Mouse (Mus musculus) heart, adult 2 months (tissue): ENCODE data around the gene Il1rapl2. TPM values are rescaled to one million over a fixed set of nuclear protein-coding genes. Genes with fewer than 3 reads are reported as not detected.

Experiments used
- DNase-seq, 2 experiments: peaks; one replicate each; pipeline ENCODE4 v3.0.0; 2021
- H3K27ac ChIP-seq: fragments of 200-600 bp; 2 replicates; pipeline ENCODE4 v1.8.1; 2022
- H3K27me3 ChIP-seq: fragments of 200-500 bp; 2 replicates; pipeline ENCODE4 v1.6.1; 2012; ENCODE audit warnings: mild to moderate bottlenecking, low read length, inconsistent platforms, mixed read lengths; ENCODE audit not compliant: control insufficient read depth, insufficient read depth
- H3K36me3 ChIP-seq: fragments of 200-500 bp; 2 replicates; pipeline ENCODE4 v1.6.1; 2012; ENCODE audit warnings: low read length, inconsistent platforms; ENCODE audit not compliant: control insufficient read depth, insufficient read depth
- H3K4me1 ChIP-seq: fragments of 200-500 bp; 2 replicates; pipeline ENCODE4 v1.6.1; 2011; ENCODE audit warnings: low read length; ENCODE audit not compliant: control insufficient read depth, insufficient read depth
- H3K4me3 ChIP-seq: fragments of 200-600 bp; 2 replicates; pipeline ENCODE4 v1.8.1; 2022
- H3K79me2 ChIP-seq: fragments of 200-500 bp; replicated peaks from 2 replicates; pipeline ENCODE4 v1.6.1; 2012; ENCODE audit warnings: mild to moderate bottlenecking, inconsistent platforms, low read length, moderate library complexity, mixed read lengths; ENCODE audit not compliant: control insufficient read depth, insufficient read depth
- H3K9ac ChIP-seq: fragments of 200-500 bp; 2 replicates; pipeline ENCODE4 v1.6.1; 2012; ENCODE audit warnings: low read depth, mild to moderate bottlenecking, control low read depth, inconsistent platforms, low read length, mixed read lengths
- CTCF ChIP-seq: fragments of 200-600 bp; IDR thresholded peaks from 2 replicates; pipeline ENCODE4 v1.8.1; 2022; ENCODE audit warnings: antibody characterized with exemption, mild to moderate bottlenecking, moderate library complexity
- EP300 ChIP-seq: fragments of 200-500 bp; IDR thresholded peaks from 2 replicates; pipeline ENCODE4 v1.6.1; 2011; ENCODE audit warnings: low read depth, low read length, control low read depth; ENCODE audit not compliant: insufficient read depth
- POLR2A ChIP-seq: fragments of 200-500 bp; IDR thresholded peaks from 2 replicates; pipeline ENCODE4 v1.6.1; 2011; ENCODE audit warnings: mild to moderate bottlenecking, low read depth, low read length, control low read depth; ENCODE audit not compliant: insufficient read depth
- WGBS: fragments of 180-500 bp; shearing (Covaris S2); methylation state at CpG from one replicate; pipeline ENCODE4 v1.1.7; 2018; 5-methylcytosine and 5-hydroxymethylcytosine counted together
- intact Hi-C: fragments of 180-260 bp; cut with DNase I; formaldehyde crosslinking; loops from one replicate; pipeline ENCODE4 v1.15.1; 2025
- polyA plus RNA-seq: library from polyadenylated mRNA; depleted of rRNA; stranded (reverse); fragments of >200 nt; gene quantifications from 2 replicates; pipeline ENCODE4 v1.2.3, GENCODE M21; 2012
- total RNA-seq, 2 experiments: library from RNA; stranded (reverse); gene quantifications; 2 replicates each; pipeline ENCODE4 v1.2.3; 2021

Gene Il1rapl2
- total and polyA plus RNA-seq, 3 experiments = not detected

GRCm38 (mm10) chrX:138620106-138620505 lies 1049.7 kb downstream of the Il1rapl2 start:
- Histone ChIP-seq H3K4me3 (no peak overlapping the region), H3K9ac (no peak overlapping the region), H3K36me3 (no peaks in the 10 kb centered on the region), H3K4me1 (no peaks in the 10 kb centered on the region), H3K27me3 (no peaks in the 10 kb centered on the region), H3K79me2 (no peaks in the 10 kb centered on the region), H3K27ac (no peak overlapping the region)
- intact Hi-C loops = no loop called here
- WGBS = 68% methylated on average over 3 of the region's 3 CpGs
- TF ChIP-seq CTCF = no peak
- DNase-seq = no peak

GRCm38 (mm10) chrX:138625311-138625710 lies 1054.9 kb downstream of the Il1rapl2 start:
- Histone ChIP-seq H3K4me1 (no peaks in the 10 kb centered on the region), H3K36me3 (no peaks in the 10 kb centered on the region), H3K27ac (no peak overlapping the region), H3K9ac (no peak overlapping the region), H3K4me3 (no peak overlapping the region), H3K79me2 (no peaks in the 10 kb centered on the region), H3K27me3 (no peaks in the 10 kb centered on the region)
- TF ChIP-seq EP300 = no peak
- no peak for TF ChIP-seq CTCF
- no peak for TF ChIP-seq POLR2A
- DNase-seq = no peak
- intact Hi-C loops = no loop called here

- intact Hi-C loops = no loop called here
- H3K27ac ChIP-seq = no peak overlapping the region
- no peak overlapping the region for H3K9ac ChIP-seq
- 27% methylated on average over 1 of the region's 1 CpGs for WGBS
- H3K4me3 ChIP-seq = no peak overlapping the region
- no peaks in the 10 kb centered on the region for H3K4me1 ChIP-seq
- no peaks in the 10 kb centered on the region for H3K36me3 ChIP-seq
- no peak for TF ChIP-seq POLR2A
- H3K79me2 ChIP-seq = no peaks in the 10 kb centered on the region
- no peak for DNase-seq
- H3K27me3 ChIP-seq = no peaks in the 10 kb centered on the region
These were observed 1152.0 kb downstream of the Il1rapl2 start for GRCm38 (mm10) chrX:138722372-138722771.

GRCm38 (mm10) chrX:138800958-138801357 lies 1230.5 kb downstream of the Il1rapl2 start:
- Histone ChIP-seq H3K4me1 (no peaks in the 10 kb centered on the region), H3K36me3 (no peaks in the 10 kb centered on the region), H3K9ac (no peak overlapping the region), H3K79me2 (no peaks in the 10 kb centered on the region), H3K4me3 (no peak overlapping the region), H3K27me3 (no peaks in the 10 kb centered on the region), H3K27ac (no peak overlapping the region)
- intact Hi-C loops = no loop called here
- no peak for DNase-seq
- TF ChIP-seq POLR2A (no peak), EP300 (no peak), CTCF (no peak)
- 32% methylated on average over 3 of the region's 3 CpGs for WGBS

GRCm38 (mm10) chrX:138831876-138832275 lies 1261.5 kb downstream of the Il1rapl2 start:
- no peaks in the 10 kb centered on the region for H3K79me2 ChIP-seq
- intact Hi-C loops = no loop called here
- no peaks in the 10 kb centered on the region for H3K27me3 ChIP-seq
- no peak overlapping the region for H3K27ac ChIP-seq
- TF ChIP-seq EP300 (no peak), POLR2A (no peak), CTCF (no peak)
- no peak overlapping the region for H3K9ac ChIP-seq
- DNase-seq = no peak
- no peaks in the 10 kb centered on the region for H3K4me1 ChIP-seq
- H3K4me3 ChIP-seq = no peak overlapping the region
- H3K36me3 ChIP-seq = no peaks in the 10 kb centered on the region

GRCm38 (mm10) chrX:138833894-138834293 lies 1263.5 kb downstream of the Il1rapl2 start:
- intact Hi-C loops = no loop called here
- Histone ChIP-seq H3K79me2 (no peaks in the 10 kb centered on the region), H3K4me1 (no peaks in the 10 kb centered on the region), H3K27me3 (no peaks in the 10 kb centered on the region), H3K36me3 (no peaks in the 10 kb centered on the region), H3K4me3 (no peak overlapping the region), H3K9ac (no peak overlapping the region), H3K27ac (no peak overlapping the region)
- no peak for DNase-seq
- WGBS = 45% methylated on average over 2 of the region's 2 CpGs
- no peak for TF ChIP-seq EP300
- TF ChIP-seq CTCF = no peak
- no peak for TF ChIP-seq POLR2A

- WGBS = 73% methylated on average over 3 of the region's 3 CpGs
- TF ChIP-seq POLR2A (no peak), EP300 (no peak), CTCF (no peak)
- H3K4me3 ChIP-seq = no peak overlapping the region
- no peaks in the 10 kb centered on the region for H3K36me3 ChIP-seq
- H3K9ac ChIP-seq = no peak overlapping the region
- no peaks in the 10 kb centered on the region for H3K27me3 ChIP-seq
- H3K27ac ChIP-seq = no peak overlapping the region
- DNase-seq = peak in 1 of 2 experiments; percentile 1
- intact Hi-C loops = no loop called here
- H3K79me2 ChIP-seq = no peaks in the 10 kb centered on the region
- H3K4me1 ChIP-seq = no peaks in the 10 kb centered on the region
These were observed 1268.0 kb downstream of the Il1rapl2 start for GRCm38 (mm10) chrX:138838381-138838780.
